Mouse (Mus musculus) common myeloid progenitor, adult 5-6 weeks (primary cell): Measurements from ENCODE around the gene Gm7347. TPM values are rescaled to one million over a fixed set of nuclear protein-coding genes. Genes with fewer than 3 reads are reported as not detected.
"Not testable (repeated sequence)": the region's sequence is repeated elsewhere in the genome, so short reads cannot be mapped to it uniquely, and the experiment has no call there.

ENCODE experiments used
- ATAC-seq: replicated peaks from 2 replicates; pipeline ENCODE4 v1.8.0; 2016; ENCODE audit warnings: low read depth, mild to moderate bottlenecking, moderate TSS enrichment, inconsistent platforms; ENCODE audit not compliant: poor library complexity, severe bottlenecking
- total RNA-seq: library from RNA; stranded (forward); fragments of 200-1000, 187-1606 nt; gene quantifications from 2 replicates; pipeline ENCODE4 v1.2.3, GENCODE M21; 2017

Gm7347 gene
- not detected in 2 replicates for total RNA-seq

GRCm38 (mm10) chr5:26058481-26058880 lies at the start of gene Gm7347:
Gene Gm7347, minus strand, starts transcription at chr5:26058581.
- ATAC-seq: not testable (repeated sequence)

- ATAC-seq: not testable (repeated sequence)
These were observed 46.9 kb upstream of the Gm7347 start, which contains the start of gene 5031410I06Rik for GRCm38 (mm10) chr5:26105262-26105661. Gene 5031410I06Rik, minus strand, starts transcription at chr5:26105362.

DNA sequence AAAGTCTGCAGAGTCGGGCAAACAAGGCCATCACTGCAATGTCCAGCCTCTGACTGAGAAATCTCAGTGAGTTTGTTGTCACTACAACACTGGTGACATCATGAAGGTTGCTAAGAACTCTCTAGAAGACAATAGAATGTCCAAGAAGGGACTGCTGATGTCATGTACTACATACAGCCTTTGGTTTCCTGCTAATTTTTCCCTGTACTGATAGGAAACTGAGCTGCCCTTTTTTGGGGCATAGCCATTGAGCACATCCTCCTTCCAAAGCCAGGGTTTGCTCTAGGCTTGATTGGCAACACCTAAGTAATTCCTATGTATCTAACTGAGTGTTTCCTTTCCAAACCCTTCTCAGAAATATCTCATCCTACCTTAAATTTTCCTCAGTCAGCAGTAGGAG lies 30.8 kb upstream of the Gm7347 start, which contains the start of gene Gm10471:
Gm10471 (minus strand) TSS at position 101 of the 400 bp plus-strand sequence.
- ATAC-seq: not testable (repeated sequence)

GRCm38 (mm10) chr5:26079023-26079422 lies 20.6 kb upstream of the Gm7347 start:
- ATAC-seq: not testable (repeated sequence)

DNA sequence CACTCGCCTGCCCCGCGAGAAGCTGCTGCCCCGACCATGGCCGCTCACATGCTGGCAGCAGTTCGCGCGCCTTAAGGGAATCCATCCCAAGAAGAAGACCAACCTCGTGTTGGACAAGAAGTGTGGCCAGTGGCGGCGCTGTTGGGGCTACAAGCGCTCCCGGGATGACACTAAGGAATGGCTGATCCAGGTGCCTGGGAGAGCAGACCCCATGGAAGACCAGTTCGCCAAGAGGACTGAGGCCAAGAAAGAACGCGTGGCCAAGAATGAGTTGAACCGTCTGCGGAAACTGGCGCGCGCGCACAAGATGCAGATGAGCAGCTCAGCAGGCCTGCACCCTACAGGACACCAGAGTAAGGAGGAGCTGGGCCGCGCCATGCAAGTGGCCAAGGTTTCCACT lies 12.3 kb upstream of the Gm7347 start:
- ATAC-seq: no peak

DNA sequence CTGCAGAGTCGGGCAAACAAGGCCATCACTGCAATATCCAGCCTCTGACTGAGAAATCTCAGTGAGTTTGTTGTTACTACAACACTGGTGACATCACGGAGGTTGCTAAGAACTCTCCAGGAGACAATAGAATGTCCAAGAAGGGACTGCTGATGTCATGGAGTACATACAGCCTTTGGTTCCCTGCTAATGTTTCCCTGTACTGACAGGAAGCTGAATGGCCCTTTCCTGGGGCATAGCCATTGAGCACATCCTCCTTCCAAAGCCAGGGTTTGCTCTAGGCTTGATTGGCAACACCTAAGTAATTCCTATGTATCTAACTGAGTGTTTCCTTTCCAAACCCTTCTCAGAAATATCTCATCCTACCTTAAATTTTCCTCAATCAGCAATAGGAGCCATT lies 18.9 kb downstream of the Gm7347 start, which contains the start of gene Speer4a:
Speer4a (minus strand) TSS at position 101 of the 400 bp plus-strand sequence.
- ATAC-seq: not testable (repeated sequence)

- ATAC-seq: not testable (repeated sequence)
These were observed 35.6 kb downstream of the Gm7347 start, which contains the start of gene Gm5862 for GRCm38 (mm10) chr5:26022816-26023215. Gene Gm5862, minus strand, starts transcription at chr5:26022916.

- ATAC-seq: not testable (repeated sequence)
These were observed 50.7 kb downstream of the Gm7347 start for GRCm38 (mm10) chr5:26007697-26008096.

DNA sequence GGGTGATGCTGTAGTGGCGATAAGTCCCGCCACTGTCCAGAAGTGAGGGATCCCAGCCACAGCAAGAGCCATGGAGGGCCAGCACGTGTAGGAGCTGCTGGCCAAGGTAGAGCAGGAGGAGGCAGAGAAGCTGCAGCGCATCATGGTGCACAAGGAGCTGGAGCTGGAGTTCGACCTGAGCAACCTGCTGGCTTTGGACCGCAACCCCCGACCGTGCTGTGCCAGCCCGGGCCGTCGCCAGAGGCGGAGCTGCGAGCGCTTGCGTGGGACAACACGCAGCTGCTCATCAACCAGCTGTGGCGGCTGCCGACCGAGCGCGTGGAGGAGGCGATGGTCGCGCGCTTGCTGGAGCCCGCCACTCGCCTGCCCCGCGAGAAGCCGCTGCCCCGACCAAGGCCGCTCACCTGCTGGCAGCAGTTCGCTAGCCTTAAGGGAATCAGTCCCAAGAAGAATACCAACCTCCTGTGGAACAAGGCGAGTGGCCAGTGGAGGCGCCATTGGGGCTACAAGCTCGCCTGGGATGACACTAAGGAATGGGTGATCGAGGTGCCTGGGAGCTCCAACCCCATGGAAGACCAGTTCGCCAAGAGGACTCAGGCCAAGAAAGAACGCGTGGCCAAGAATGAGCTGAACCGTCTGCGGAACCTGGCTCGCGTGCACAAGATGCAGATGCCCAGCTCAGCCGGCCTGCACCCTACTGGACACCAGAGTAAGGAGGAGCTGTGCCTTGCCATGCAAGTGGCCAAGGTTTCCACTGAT lies 51.3 kb downstream of the Gm7347 start:
- ATAC-seq: peak; percentile 60

GRCm38 (mm10) chr5:26004698-26005097 lies 53.7 kb downstream of the Gm7347 start, which contains the start of gene Gm1979:
Gene Gm1979, minus strand, starts transcription at chr5:26004798.
- ATAC-seq: not testable (repeated sequence)

Other genes starting within 250 kb of the Gm7347 start
- not detected in 2 replicates for gene Gm21663, start 116.2 kb downstream of the Gm7347 start, total RNA-seq
- gene Gm21671, start 104.2 kb downstream of the Gm7347 start, total RNA-seq: not detected in 2 replicates
- gene Gm21680, start 85.9 kb downstream of the Gm7347 start, total RNA-seq: not detected in 2 replicates
- gene Gm21698, start 69.9 kb downstream of the Gm7347 start, total RNA-seq: not detected in 2 replicates
- gene Gm1979, start 53.8 kb downstream of the Gm7347 start, total RNA-seq: not detected in 2 replicates
- not detected in 2 replicates for gene Gm5862, start 35.7 kb downstream of the Gm7347 start, total RNA-seq
- not detected in 2 replicates for gene Speer4a, start 19.0 kb downstream of the Gm7347 start, total RNA-seq
- gene Gm10471, start 30.7 kb upstream of the Gm7347 start, total RNA-seq: not detected in 2 replicates
- not detected in 2 replicates for gene 5031410I06Rik, start 46.8 kb upstream of the Gm7347 start, total RNA-seq
- not detected in 2 replicates for gene Gm10220, start 62.8 kb upstream of the Gm7347 start, total RNA-seq
- not detected in 2 replicates for gene Gm7361, start 199.1 kb upstream of the Gm7347 start, total RNA-seq